Mouse (Mus musculus): Measurements from ENCODE around the gene Hadha.
A peak's percentile ranks its signal among the peaks of the same experiment; 100 is the strongest.

Hadha gene

DNA sequence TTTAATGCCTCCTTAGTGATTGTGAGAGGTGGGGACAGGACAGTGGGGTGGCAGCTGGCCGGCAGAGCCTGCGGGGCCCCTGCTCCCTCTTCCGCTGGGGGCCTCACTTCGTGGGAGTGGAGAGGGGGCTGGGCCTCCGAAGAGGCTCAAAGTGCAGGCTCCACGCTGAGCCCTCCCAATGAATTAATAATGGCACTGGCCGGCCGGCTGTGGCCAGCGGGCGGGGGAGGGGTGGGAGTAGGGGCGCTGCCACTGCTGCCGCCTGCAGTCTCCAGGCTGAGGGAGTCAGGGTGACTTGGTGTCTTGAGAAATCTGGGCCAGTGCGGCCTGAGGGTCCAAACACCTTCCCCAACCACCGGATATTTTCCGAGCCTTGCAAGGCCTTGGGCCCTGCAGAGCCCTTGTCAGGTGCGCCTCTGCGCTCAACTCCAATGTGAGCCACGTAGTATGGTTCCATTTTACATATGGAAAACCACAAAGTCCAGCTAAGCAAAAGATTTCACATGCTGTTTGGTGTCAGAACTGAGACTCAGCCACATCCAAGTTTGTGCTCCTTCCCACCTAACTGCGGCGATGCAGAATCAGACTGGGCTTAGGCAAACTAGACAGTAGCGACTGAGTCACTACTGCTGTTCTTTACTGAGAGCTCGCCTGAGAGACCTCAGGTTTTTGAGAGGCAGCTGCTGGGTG is 44.4 kb downstream of the Hadha start:
- DNase-seq, result no peak

DNA sequence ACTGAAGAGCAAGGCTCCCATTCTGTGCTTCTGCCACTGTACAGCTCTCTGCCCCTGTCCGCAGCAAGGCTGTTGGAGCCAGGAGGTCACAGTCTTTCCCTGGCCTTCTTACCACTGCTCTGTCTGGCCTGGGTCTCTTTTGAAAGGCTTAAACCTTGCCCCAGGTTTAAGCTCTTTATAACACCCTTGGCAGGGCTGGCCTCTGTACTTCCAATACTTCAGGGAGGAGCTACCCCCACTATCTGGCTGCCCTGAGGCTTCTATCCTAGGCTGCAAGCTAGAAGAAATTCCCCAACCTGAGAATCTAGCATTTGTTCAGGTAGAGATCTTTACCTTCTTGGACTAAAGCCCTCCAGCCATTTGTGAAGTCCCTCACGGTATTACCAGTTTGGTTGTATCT is 45.1 kb downstream of the Hadha start:
- DNase-seq, result no peak

DNA sequence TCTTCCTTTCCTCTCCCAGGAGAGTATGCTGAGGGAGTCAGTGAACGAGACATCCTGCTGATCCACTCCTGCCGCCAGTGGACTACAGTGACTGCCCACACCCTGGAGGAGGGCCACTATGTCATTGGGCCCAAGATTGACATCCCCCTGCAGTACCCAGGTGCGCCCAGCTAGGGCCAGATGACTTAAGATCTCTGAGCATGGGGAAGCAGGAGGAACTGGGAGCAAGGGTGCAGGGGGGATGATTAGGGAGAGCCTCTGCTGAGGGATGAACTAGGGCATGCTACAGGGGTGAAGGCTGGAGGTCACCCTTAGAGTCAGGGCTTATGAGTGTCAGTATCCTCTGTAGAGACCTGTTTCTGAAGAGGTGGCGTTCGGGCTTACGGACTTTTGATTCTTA is 46.7 kb downstream of the Hadha start:
- DNase-seq, result no peak

DNA sequence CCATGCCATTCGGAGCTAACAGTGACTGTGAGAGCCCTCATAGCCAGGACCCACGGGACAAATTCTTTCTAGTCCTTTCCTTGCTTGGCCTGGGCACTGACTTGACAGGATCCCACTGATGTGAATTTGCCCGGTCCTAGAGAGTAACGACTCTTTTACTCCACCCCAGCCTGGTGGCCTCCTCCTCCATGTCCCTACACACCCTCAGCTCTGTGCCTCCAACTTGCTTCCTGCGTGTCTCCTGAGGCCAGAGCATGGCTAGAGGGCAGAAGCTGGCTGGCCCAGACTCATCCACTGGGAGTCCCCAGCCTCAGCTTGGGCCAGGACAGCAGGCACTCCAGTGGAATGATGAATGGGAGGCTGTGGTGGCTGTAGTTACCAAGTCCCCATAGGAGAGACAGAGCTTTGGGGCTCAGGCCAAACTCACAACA is 47.3 kb downstream of the Hadha start:
- DNase-seq, result no peak

DNA sequence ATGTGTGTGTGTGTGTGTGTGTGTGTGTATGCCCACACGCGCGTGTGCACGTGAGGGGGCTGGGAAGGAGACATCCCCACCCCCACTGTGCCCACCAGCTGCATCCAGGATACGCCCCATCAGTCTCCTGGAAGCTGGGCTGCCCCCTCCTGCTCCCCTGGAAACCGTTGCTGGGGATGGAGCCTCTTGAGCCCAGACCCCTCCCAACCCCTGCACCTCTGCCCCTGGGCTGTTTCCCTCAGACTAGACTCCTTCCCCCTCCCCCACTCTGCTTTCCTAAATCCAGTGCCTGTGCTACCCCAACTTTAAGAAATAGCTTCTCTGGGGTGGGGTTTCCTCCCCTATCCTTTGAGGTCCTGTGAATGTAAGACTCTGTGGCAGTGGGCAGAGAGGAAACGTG is 47.8 kb downstream of the Hadha start:
- no peak for DNase-seq

DNA sequence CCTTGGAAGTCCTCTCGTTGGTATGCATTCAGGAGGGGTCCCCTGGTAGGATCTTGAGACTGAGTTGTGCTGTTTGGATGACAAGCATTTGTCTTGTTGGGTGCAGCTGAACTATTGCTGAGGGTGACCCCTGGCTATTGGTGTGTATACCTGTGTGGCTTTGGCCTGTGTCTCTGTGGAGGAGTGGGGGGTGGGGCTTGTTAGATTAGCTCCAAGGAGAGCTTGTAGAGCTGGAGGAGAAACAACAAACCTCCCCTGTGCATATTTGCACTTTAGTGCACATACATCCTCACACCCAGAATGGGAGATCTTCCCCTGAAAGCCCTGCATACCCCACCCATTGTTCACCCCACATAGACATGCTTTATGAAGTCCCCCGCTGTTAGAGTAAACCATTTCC is 48.2 kb downstream of the Hadha start:
- DNase-seq, result no peak

DNA sequence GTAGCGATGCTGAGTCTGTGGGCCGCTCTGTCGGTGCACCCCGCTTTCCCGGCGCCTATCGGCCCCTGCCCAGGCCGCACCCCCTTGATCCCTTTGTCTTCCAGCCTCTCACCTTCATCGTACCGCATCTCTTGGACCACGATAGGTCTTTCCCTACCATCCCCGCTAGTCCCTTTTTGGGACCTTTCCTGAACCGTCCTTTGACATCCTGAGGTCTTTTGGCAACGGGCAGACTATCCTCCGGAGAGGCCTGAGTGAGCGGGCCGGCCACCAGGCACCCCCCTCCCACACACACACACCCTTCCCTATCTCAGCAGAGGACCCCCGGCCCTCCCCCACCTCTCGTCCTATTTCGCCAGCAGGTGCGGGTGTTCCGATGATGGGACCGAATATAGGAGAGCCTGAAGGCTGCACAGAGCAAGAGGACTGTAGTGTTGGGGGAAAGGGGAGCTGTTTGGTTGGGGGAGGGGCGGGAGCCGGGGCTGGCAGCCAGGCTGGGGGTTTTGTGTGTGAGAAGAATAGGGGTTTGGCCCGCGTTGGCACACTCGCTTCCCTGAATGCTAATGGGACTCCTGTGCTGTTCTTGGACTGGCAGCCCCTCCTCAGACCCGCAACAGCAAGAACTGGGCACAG is 49.2 kb downstream of the Hadha start, which contains the start of gene 3110082J24Rik:
TSS of gene 3110082J24Rik (minus strand) at position 419 of the 633 bp plus-strand sequence.
- DNase-seq, result peak; percentile 72

DNA sequence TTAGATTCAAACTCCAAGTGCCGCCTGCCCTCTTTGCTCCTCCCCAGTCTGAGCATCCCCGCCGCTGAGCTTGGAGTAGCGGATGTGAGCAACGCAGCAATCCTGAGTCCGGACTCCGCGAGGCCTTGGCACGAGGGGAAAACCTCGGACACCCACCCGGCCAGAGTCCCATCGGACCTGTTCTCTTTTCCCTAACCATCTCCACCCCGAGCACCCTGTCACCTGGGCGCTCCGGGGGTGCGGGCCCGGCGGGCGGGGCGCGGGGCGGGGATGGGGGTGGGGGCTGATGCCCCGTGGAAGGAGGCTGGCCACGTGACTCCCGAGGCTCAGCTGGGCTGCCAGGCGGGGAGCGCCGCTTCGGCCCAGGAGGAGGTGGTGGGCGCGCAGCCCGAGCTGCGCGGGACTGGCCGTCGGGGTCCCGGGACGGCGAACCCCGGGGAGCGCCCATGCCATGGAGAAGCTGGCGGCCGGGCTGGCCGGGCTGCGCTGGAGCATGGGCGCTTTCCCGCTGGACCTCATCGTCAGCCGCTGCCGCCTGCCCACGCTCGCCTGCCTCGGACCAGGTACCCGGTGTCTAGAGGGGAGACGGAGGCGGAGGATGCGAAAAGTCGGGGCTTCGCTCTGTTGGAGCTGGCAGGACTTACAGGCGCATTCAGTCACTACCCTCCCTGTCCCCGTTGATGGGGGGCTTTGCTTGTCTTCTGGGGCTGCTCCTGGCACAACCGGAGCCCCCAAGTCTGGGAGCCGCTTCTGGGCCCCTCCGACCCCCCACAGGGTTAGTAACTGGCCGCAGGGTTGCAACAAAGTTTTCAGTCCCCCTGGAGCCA is 49.9 kb downstream of the Hadha start, which contains the start of gene Garem2:
TSS of gene Garem2 (plus strand) at position 321 of the 827 bp plus-strand sequence.
- DNase-seq, result peak; percentile 55

DNA sequence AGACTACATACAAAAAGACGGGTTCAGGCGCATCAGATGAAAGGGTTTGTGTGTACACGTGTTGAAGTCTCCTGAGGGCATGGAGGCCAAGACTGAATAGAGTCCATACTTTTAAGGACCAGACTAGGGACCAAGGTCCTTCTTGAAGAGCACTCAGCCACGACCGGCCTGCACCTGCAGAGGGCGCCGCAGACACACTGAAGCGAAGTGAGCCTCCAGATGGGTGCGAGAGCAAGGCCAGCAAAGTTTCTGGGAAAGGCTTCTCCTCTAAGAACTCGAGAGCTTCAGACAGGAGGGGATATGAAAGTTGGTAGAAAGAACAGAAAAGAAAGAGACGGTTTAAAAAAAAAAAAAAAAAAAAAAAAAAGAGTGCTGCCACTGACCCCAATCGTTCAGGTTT is 50.6 kb downstream of the Hadha start:
- DNase-seq, result peak; percentile 75

DNA sequence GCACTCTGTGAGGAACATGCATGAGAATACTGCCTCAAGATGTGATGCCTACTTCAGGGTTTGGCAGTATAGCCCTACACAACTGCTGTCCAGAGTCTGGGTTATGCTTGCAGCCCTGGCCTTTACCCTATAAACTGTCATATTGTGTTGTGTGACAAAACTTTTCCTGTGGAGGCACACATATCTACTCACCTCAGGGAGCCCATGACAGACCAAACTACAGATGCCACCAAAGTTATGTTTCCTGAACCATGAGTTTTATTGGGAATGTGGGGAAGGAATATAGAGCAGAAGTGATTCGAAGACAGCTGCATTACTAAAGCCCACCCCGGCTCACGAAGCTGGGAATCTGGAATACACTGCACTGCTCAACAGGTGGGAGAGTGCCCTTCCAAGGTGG is 51.6 kb downstream of the Hadha start:
- DNase-seq, result no peak

DNA sequence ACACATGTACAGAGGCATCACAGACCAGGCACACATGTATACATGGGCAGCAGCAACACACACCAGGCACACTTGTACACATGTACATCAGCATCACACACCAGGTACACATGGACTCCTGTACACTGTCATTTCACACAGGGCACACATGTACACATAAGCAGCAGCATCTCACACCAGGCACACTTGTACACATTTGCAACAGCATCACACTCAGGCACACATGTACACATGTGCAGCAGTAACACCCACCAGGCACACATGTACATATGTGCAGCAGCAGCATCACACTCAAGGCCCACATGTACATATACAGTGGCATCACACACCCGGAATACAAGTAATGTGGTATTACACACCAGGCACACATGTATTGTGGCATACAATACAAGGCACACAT is 56.7 kb downstream of the Hadha start:
- no peak for DNase-seq

DNA sequence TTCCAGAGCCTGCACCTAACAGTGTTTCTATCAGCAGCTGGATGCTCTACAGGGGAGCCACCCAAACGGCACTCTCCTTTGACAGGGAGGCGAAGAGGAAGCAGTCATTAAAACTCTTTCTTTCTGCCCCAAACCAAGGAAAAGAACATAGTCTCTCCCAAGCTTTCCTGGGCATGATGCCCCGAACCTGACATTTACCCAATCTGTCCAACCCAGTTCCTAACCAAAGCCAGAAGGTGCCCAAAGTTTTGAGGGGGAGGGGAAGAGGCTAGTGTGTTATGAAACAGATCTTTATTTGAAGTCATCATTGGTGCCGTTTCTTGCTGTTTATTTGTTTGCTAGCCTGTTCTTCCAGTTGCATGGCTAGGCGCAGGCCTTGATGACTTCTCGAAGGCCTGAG is 59.2 kb downstream of the Hadha start:
- no peak for DNase-seq

DNA sequence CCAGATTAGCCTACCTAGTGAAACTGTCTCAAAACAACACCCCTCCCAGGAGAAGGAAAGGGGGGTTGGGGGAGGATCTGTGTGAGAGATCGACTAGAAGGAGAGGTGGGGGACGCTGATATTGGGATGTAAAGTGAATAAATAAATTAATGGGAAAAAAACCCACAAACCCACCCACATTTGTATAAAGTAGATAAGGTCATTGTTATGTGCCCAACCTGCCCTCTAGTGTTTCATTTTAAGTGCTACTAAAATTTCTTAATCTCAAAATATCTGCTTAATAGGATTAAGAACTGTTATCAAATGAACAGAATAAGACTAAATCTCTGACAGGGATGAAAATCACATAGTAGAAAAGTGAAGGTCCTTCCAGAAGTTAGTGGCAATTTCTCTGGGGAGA is 60.6 kb downstream of the Hadha start:
- no peak for DNase-seq

DNA sequence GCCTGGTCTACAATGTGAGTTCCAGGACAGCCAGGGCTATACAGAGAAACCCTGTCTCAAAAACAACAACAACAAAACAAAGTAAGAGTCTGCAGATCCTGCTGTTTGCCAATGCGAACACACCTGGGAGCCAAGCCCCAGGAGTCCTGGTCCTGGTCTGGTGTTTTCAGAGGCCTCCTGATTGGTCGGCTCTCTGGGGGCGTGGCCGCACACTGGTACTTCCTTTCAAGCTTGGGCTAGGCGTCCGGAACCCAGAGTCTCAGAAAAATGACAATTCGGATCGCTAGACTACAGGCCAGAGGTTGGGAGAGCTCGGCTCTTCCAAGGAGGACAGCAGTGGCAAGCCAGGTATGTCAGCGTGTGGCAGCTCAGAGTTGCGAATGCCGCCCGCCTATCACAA is 62.3 kb downstream of the Hadha start:
- DNase-seq, result no peak

DNA sequence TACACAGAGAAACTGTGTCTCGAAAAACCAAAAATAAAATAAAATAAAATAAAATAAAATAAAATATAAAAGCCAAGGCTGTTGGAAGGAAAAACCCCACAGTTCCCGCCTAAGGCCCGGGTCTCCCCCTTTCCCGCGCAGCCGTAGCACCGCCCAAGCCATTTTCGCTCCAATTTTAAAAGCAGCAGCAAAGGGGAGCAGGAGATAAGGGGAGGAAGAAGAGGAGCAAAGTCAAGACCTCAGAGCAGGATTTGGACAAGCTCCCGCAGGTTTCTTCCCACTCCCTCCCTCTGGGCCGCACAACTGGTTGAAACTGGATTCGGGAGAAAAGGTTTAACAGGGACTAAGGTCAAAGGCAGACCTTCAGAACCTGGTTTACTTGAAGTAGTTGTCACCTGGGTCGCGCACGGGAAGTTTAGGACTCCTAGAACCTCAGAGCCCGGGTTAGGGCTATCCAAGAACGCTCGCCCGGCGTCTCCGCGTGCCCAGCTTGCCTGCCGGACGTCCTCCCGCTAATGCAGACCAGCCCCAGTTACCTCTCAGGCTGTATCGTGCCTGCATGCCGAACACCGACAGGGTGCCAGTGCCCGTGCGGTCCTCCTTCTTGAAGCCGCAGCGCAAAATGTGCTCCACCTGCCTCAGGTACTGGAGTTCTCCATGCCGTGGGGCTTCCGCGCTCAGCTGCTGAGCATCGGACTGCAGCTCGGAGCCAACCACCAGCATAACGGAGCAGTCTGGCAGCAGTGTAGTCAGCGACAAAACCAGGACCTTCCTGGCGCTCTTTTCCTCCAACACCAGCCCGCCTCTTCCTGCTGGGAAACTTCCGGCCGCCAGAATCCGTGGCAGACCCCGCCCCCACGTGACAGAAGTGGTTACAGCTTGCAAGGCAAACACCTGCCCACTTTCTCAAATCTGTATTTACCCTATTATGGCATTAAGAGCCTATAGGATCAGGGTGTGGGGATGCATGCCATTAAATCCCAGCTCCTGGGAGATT is 81.8 kb downstream of the Hadha start, which contains the start of gene Tyms:
TSS of gene Tyms (minus strand) at position 793 of the 997 bp plus-strand sequence.
- peak; percentile 75 for DNase-seq

DNA sequence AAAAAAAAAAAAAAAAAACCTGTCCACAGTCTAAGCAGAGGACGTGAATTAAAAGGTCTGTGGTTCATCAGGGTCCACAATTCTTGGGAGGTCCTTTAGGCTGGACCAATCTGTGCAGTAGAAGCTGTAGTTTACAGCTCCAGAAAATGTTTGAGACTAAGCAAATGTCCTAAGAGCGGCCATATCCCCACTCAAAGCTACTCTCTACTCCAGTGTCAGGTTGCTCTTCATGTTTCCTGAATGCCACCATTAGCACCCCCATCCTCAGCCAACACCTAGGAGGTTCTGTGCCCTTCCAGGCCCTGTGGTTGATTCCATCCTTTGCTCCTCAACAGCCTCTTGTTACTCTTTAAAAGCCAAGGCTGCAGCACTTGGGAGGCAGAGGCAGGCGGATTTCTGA is 82.6 kb downstream of the Hadha start:
- no peak for DNase-seq

DNA sequence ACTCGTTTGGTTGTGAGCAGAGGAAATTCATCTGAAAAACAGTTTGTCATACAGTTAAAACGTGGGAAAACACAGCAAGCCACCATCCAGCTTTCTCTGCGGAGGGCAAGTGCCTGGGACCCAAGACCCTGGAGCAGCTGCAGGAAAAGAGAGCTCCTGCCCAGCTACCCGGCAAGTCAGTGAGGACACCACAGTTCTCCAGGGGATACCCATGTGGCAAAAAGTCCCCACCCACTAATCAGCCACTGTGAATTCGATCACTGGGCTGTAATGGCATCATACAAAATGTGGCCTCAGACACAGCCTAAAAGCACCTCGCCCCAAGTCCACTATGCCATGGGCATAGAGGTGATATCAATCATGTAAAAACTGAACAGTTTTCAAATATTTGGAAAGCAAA is 83.3 kb downstream of the Hadha start:
- no peak for DNase-seq
